12 mouse cellular contexts compared by ENCODE assay signal in genomic region chr12:39256605-39257004, GRCm38 (mm10).
"Had no signal": no experiment of that assay in that cellular context is flagged by ENCODE, and none has a peak within 500 bp of the region (broad histone marks: within the 10 kb centered on the region; RNA-seq: fewer than 3 reads in every experiment).

No protein-coding gene starts in this region.

- H3K36me3 ChIP-seq: limb, embryonic 15.5 days; liver, embryonic 12.5 days; midbrain, embryonic 12.5 days; neural tube, embryonic 15.5 days had no signal

- H3K9ac ChIP-seq: limb, embryonic 15.5 days; liver, embryonic 12.5 days; midbrain, embryonic 12.5 days; neural tube, embryonic 15.5 days had no signal

- H3K4me3 ChIP-seq: limb, embryonic 15.5 days; liver, embryonic 12.5 days; midbrain, embryonic 12.5 days; myocyte; neural tube, embryonic 15.5 days had no signal

- ATAC-seq: intestine, postnatal 0 days; liver, embryonic 12.5 days; lung, postnatal 0 days had no signal

- H3K9me3 ChIP-seq: limb, embryonic 15.5 days; liver, embryonic 12.5 days; midbrain, embryonic 12.5 days; neural tube, embryonic 15.5 days had no signal

- DNase-seq: kidney, adult 8-10 months; kidney, postnatal 25 days; right cerebral cortex, adult 18-20 months; right cerebral cortex, postnatal 25 days; thymus, postnatal 4 days had no signal

- H3K27me3 ChIP-seq: limb, embryonic 15.5 days; liver, embryonic 12.5 days; midbrain, embryonic 12.5 days; neural tube, embryonic 15.5 days had no signal

- H3K4me1 ChIP-seq: limb, embryonic 15.5 days; liver, embryonic 12.5 days; midbrain, embryonic 12.5 days; neural tube, embryonic 15.5 days had no signal

- H3K4me2 ChIP-seq: limb, embryonic 15.5 days; liver, embryonic 12.5 days; midbrain, embryonic 12.5 days; neural tube, embryonic 15.5 days had no signal

- H3K27ac ChIP-seq: limb, embryonic 15.5 days; liver, embryonic 12.5 days; midbrain, embryonic 12.5 days; neural tube, embryonic 15.5 days had no signal
